8 mouse cellular contexts compared by ENCODE assay signal in genomic region chr2:19448042-19448700, GRCm38 (mm10). TPM values are rescaled to one million over a fixed set of nuclear protein-coding genes. Genes with fewer than 3 reads are reported as not detected.
DNase-seq lines count a peak whose midpoint lies in the region; ATAC-seq lines count a peak whose summit lies in the region.

No protein-coding gene starts in this region.

- no peak overlapping the region for H3K27ac ChIP-seq in forebrain, embryonic 16.5 days (ENCODE audit: low read length)
- no peak overlapping the region for H3K27ac ChIP-seq in midbrain, embryonic 13.5 days

- H3K9ac ChIP-seq in forebrain, embryonic 16.5 days (replicated peaks; ENCODE audit: low read depth, low read length): no peak overlapping the region
- no peak overlapping the region for H3K9ac ChIP-seq in midbrain, embryonic 13.5 days (replicated peaks)

- no peaks in the 10 kb centered on the region for H3K36me3 ChIP-seq in forebrain, embryonic 16.5 days (ENCODE audit: control insufficient read depth, insufficient read depth)
- H3K36me3 ChIP-seq in midbrain, embryonic 13.5 days: no peaks in the 10 kb centered on the region

- H3K4me3 ChIP-seq in forebrain, embryonic 16.5 days (replicated peaks; ENCODE audit: low read length): peak overlapping the region; percentile 10; the same call in 1 of the 2 replicates
- H3K4me3 ChIP-seq in midbrain, embryonic 13.5 days (replicated peaks): peak overlapping the region; percentile 27

- H3K27me3 ChIP-seq in forebrain, embryonic 16.5 days (replicated peaks; ENCODE audit: control insufficient read depth, insufficient read depth, low read length): peaks cover 94% of the 10 kb centered on the region
- H3K27me3 ChIP-seq in midbrain, embryonic 13.5 days: peaks cover 99% of the 10 kb centered on the region

- H3K4me2 ChIP-seq in forebrain, embryonic 16.5 days (ENCODE audit: low read length): peak overlapping the region; percentile 36
- H3K4me2 ChIP-seq in midbrain, embryonic 13.5 days (replicated peaks): peak overlapping the region; percentile 50

- peak; percentile 37 for ATAC-seq in forebrain, embryonic 16.5 days
- ATAC-seq in midbrain, embryonic 13.5 days: peak; percentile 71
- no peak for ATAC-seq in activated CD4-positive, CD25-positive, alpha-beta regulatory T cell, adult 4 months

- H3K4me1 ChIP-seq in forebrain, embryonic 16.5 days (replicated peaks; ENCODE audit: control insufficient read depth, insufficient read depth, low read length): peaks cover 34% of the 10 kb centered on the region
- peaks cover 37% of the 10 kb centered on the region for H3K4me1 ChIP-seq in midbrain, embryonic 13.5 days (replicated peaks)

- WGBS in forebrain, embryonic 16.5 days: under 1% methylated on average over 28 of the region's 31 CpGs
- WGBS in midbrain, embryonic 13.5 days: under 1% methylated on average over 30 of the region's 31 CpGs

- no peaks in the 10 kb centered on the region for H3K9me3 ChIP-seq in forebrain, embryonic 16.5 days (ENCODE audit: control insufficient read depth, low read length)
- H3K9me3 ChIP-seq in midbrain, embryonic 13.5 days: no peaks in the 10 kb centered on the region

- DNase-seq in kidney, postnatal 4 days: peak; percentile 35 to 52
- DNase-seq in kidney, adult 18-20 months: no peak
- peak; percentile 27 to 43 for DNase-seq in cerebellum, postnatal 25 days
- no peak for DNase-seq in frontal cortex, postnatal 25 days (ENCODE audit: low spot score in 2 of 2)
- no peak for DNase-seq in lung, postnatal 10 days

RNA-seq across cellular contexts. Expression of gene Ptf1a, which starts 2.7 kb away (rescaled TPM):
- polyA plus RNA-seq in forebrain, embryonic 16.5 days (2015; fragmentation: Nextera tagmentation; extraction: Ambion mirVana): not detected in 2 replicates
- 0.70 and 0.71 TPM in 2 replicates for polyA plus RNA-seq in midbrain, embryonic 13.5 days (2015; fragmentation: Nextera tagmentation; extraction: Ambion mirVana)
- polyA plus RNA-seq in activated CD4-positive, CD25-positive, alpha-beta regulatory T cell, adult 4 months (2017; shearing (Covaris generic)): not detected

Comparison
In these comparisons a context has a peak if more than half of its experiments do, and no peak if none do; other contexts are left out.
1. DNase-seq: peak in kidney, postnatal 4 days (2 of 2) and cerebellum, postnatal 25 days (2 of 2); none in kidney, adult 18-20 months (single experiment), frontal cortex, postnatal 25 days (0 of 2) and lung, postnatal 10 days (single experiment).